Mouse (Mus musculus) lung, adult 2 months (tissue): ENCODE measurements around the gene Tnni3.

Experiments
- CTCF ChIP-seq: fragments of 200-500 bp; IDR thresholded peaks from 2 replicates; pipeline ENCODE4 v1.5.1; 2011; ENCODE audit warnings: mild to moderate bottlenecking, low read length, control low read depth; ENCODE audit not compliant: insufficient read depth
- POLR2A ChIP-seq: fragments of 200-500 bp; IDR thresholded peaks from 2 replicates; pipeline ENCODE4 v1.6.1; 2011; ENCODE audit warnings: low read depth, mild to moderate bottlenecking, control low read depth, low read length, borderline replicate concordance; ENCODE audit errors: extremely low read depth

DNA sequence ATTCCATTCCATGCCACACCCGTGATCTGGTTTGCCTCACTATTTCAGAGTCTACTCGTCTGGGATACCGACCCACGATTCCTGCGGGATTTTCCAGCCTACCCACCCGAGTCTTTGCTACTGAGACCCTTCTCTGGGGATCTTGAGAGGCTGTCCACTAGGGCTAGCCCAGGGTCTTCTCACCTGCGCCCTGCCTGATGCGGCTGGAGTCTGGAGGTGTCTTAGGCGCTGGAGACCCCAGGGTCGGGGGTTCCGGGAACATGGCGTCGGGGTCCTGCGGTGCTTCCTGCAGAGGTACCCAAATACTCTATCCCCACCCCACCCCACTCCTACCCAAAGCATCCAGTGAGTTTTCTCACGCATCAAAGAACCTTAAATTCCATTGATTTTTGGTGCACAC, 22.0 kb upstream of the Tnni3 start:
- TF ChIP-seq POLR2A = no peak
- no peak for TF ChIP-seq CTCF
